Mouse (Mus musculus) ES-E14 (cell line): ENCODE results near the gene Msx1.

ENCODE experiments used
- CHD2 ChIP-seq: IDR thresholded peaks from 2 replicates; pipeline ENCODE4 v1.6.1; 2014; ENCODE audit warnings: mild to moderate bottlenecking, low read depth, low read length, inconsistent platforms
- HCFC1 ChIP-seq: IDR thresholded peaks from 2 replicates; pipeline ENCODE4 v1.6.1; 2012; ENCODE audit warnings: low read length, inconsistent platforms, borderline replicate concordance; ENCODE audit not compliant: insufficient read depth
- ZC3H11A ChIP-seq: IDR thresholded peaks from 2 replicates; pipeline ENCODE4 v1.6.1; 2012; ENCODE audit warnings: low read depth, mild to moderate bottlenecking, inconsistent platforms, low read length, borderline replicate concordance

DNA sequence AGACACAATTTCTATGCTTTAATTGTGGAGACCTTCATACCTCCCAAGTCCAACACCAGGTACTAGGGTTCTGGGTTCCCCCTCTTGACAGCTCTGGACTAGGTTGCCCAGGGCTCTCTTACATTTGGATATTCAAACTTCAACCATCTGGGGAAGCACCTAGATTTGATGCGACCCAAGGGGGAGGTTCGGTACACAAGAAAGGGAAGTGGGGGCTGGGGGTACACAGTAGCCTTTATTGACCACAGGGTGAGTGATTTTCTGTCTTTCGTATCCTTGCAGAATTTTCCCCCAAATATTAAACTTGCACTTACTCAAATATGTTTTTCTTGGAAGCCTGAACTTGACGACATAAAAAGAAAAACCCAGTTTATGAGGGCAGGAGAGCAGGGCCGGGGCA, 4.8 kb downstream of the Msx1 start:
- TF ChIP-seq HCFC1 = no peak
- TF ChIP-seq ZC3H11A = no peak
- no peak for TF ChIP-seq CHD2
